Mouse (Mus musculus) midbrain, embryonic 13.5 days (tissue): ENCODE data around the gene Tepp. TPM values are rescaled to one million over a fixed set of nuclear protein-coding genes. Genes with fewer than 3 reads are reported as not detected.
A peak's percentile ranks its signal among the peaks of the same experiment; 100 is the strongest.

Experiments
- ATAC-seq: fragments of 200-750 bp; cut with Nextera tagmentation; 2 replicates; pipeline ENCODE4 v1.8.0; 2017; ENCODE audit warnings: mild to moderate bottlenecking, moderate TSS enrichment, moderate library complexity
- H3K27ac ChIP-seq: fragments of 300-500 bp; sonication (generic); 2 replicates; pipeline ENCODE4 v1.5.1; 2015; ENCODE audit warnings: inconsistent platforms, mild to moderate bottlenecking, moderate library complexity
- H3K27me3 ChIP-seq: fragments of 300-500 bp; sonication (generic); 2 replicates; pipeline ENCODE4 v1.6.1; 2015; ENCODE audit warnings: mild to moderate bottlenecking, inconsistent platforms
- H3K36me3 ChIP-seq: fragments of 300-500 bp; sonication (generic); 2 replicates; pipeline ENCODE4 v1.6.1; 2015; ENCODE audit warnings: mild to moderate bottlenecking, inconsistent platforms
- H3K4me1 ChIP-seq: fragments of 300-500 bp; sonication (generic); replicated peaks from 2 replicates; pipeline ENCODE4 v1.6.1; 2015; ENCODE audit warnings: inconsistent platforms
- H3K4me2 ChIP-seq: fragments of 300-500 bp; sonication (generic); replicated peaks from 2 replicates; pipeline ENCODE4 v1.6.1; 2015; ENCODE audit warnings: moderate library complexity, mild to moderate bottlenecking, inconsistent platforms
- H3K4me3 ChIP-seq: fragments of 300-500 bp; sonication (generic); replicated peaks from 2 replicates; pipeline ENCODE4 v1.5.1; 2015; ENCODE audit warnings: mild to moderate bottlenecking, inconsistent platforms
- H3K9ac ChIP-seq: fragments of 300-500 bp; sonication (generic); replicated peaks from 2 replicates; pipeline ENCODE4 v1.6.1; 2015; ENCODE audit warnings: mild to moderate bottlenecking, inconsistent platforms
- H3K9me3 ChIP-seq: fragments of 300-500 bp; sonication (generic); 2 replicates; pipeline ENCODE4 v1.6.1; 2016; ENCODE audit warnings: mild to moderate bottlenecking, inconsistent platforms
- WGBS: fragments of 180-500 bp; shearing (Covaris S2); methylation state at CpG from one replicate; pipeline ENCODE4 v1.1.7; 2015; 5-methylcytosine and 5-hydroxymethylcytosine counted together
- polyA plus RNA-seq: library from polyadenylated mRNA; unstranded; fragments of >200 nt; fragmentation: Nextera tagmentation; extraction: Ambion mirVana; gene quantifications from 2 replicates; pipeline ENCODE4 v1.2.1, GENCODE M21; 2015

Tepp gene
- polyA plus RNA-seq, 1 experiment from 2014 or later, result 0.70 TPM

GRCm38 (mm10) chr8:95331720-95332436 lies 21.5 kb downstream of the Tepp start, which contains the start of the genes Zfp319 and Usb1:
Gene Zfp319 (minus strand): TSS chr8:95331950.
Gene Usb1 (plus strand): TSS chr8:95332284.
- Histone ChIP-seq H3K36me3 (peaks cover 36% of the 10 kb centered on the region), H3K9me3 (no peaks in the 10 kb centered on the region), H3K27ac (peak within 1 kb of the TSS; percentile 92), H3K27me3 (no peaks in the 10 kb centered on the region), H3K4me1 (peaks cover 31% of the 10 kb centered on the region), H3K4me2 (peak within 1 kb of the TSS; percentile 85), H3K4me3 (peak within 1 kb of the TSS; percentile 85), H3K9ac (peak within 1 kb of the TSS; percentile 98)
- WGBS, result under 1% methylated on average over 77 of the region's 80 CpGs
- peak; percentile 94 for ATAC-seq

GRCm38 (mm10) chr8:95332437-95333199 lies 22.3 kb downstream of the Tepp start:
- peak overlapping the region; percentile 98 for H3K9ac ChIP-seq
- peaks cover 24% of the 10 kb centered on the region for H3K4me1 ChIP-seq
- H3K9me3 ChIP-seq, result no peaks in the 10 kb centered on the region
- H3K27ac ChIP-seq, result peak overlapping the region; percentile 92
- 29% methylated on average over 21 of the region's 21 CpGs for WGBS
- H3K27me3 ChIP-seq, result no peaks in the 10 kb centered on the region
- ATAC-seq, result peak; percentile 57
- peak overlapping the region; percentile 85 for H3K4me2 ChIP-seq
- peak overlapping the region; percentile 85 for H3K4me3 ChIP-seq
- peaks cover 35% of the 10 kb centered on the region for H3K36me3 ChIP-seq

GRCm38 (mm10) chr8:95335706-95336105 lies 25.3 kb downstream of the Tepp start:
- no peaks in the 10 kb centered on the region for H3K27me3 ChIP-seq
- H3K36me3 ChIP-seq, result peaks cover 43% of the 10 kb centered on the region
- no peak overlapping the region for H3K27ac ChIP-seq
- no peak overlapping the region for H3K4me2 ChIP-seq
- peaks cover 6% of the 10 kb centered on the region for H3K4me1 ChIP-seq
- no peak overlapping the region for H3K9ac ChIP-seq
- no peak overlapping the region for H3K4me3 ChIP-seq
- no peaks in the 10 kb centered on the region for H3K9me3 ChIP-seq
- no peak for ATAC-seq
- WGBS, result 98% methylated on average over 1 of the region's 1 CpGs

GRCm38 (mm10) chr8:95336363-95336762 lies 26.0 kb downstream of the Tepp start:
- Histone ChIP-seq H3K4me1 (peaks cover 5% of the 10 kb centered on the region), H3K9ac (no peak overlapping the region), H3K9me3 (no peaks in the 10 kb centered on the region), H3K4me3 (no peak overlapping the region), H3K27me3 (no peaks in the 10 kb centered on the region), H3K27ac (no peak overlapping the region), H3K36me3 (peaks cover 47% of the 10 kb centered on the region), H3K4me2 (no peak overlapping the region)
- ATAC-seq, result no peak

GRCm38 (mm10) chr8:95341721-95342120 lies 31.4 kb downstream of the Tepp start:
- ATAC-seq, result no peak
- no peaks in the 10 kb centered on the region for H3K27me3 ChIP-seq
- no peaks in the 10 kb centered on the region for H3K4me1 ChIP-seq
- no peak overlapping the region for H3K4me2 ChIP-seq
- no peak overlapping the region for H3K9ac ChIP-seq
- peaks cover 64% of the 10 kb centered on the region for H3K36me3 ChIP-seq
- H3K27ac ChIP-seq, result no peak overlapping the region
- no peaks in the 10 kb centered on the region for H3K9me3 ChIP-seq
- no peak overlapping the region for H3K4me3 ChIP-seq
- WGBS, result 67% methylated on average over 5 of the region's 5 CpGs

GRCm38 (mm10) chr8:95344668-95345067 lies 34.3 kb downstream of the Tepp start:
- WGBS, result 71% methylated on average over 6 of the region's 6 CpGs
- Histone ChIP-seq H3K36me3 (peaks cover 40% of the 10 kb centered on the region), H3K4me3 (no peak overlapping the region), H3K27ac (no peak overlapping the region), H3K4me1 (peaks cover 16% of the 10 kb centered on the region), H3K9me3 (no peaks in the 10 kb centered on the region), H3K27me3 (peaks cover under 1% of the 10 kb centered on the region; the same call in 1 of the 2 replicates), H3K9ac (no peak overlapping the region), H3K4me2 (no peak overlapping the region)
- no peak for ATAC-seq

- no peak overlapping the region for H3K27ac ChIP-seq
- peaks cover 6% of the 10 kb centered on the region; the same call in 1 of the 2 replicates for H3K27me3 ChIP-seq
- H3K4me1 ChIP-seq, result peaks cover 26% of the 10 kb centered on the region
- peak; percentile 43 for ATAC-seq
- no peak overlapping the region for H3K9ac ChIP-seq
- WGBS, result 31% methylated on average over 8 of the region's 8 CpGs
- H3K36me3 ChIP-seq, result peaks cover 25% of the 10 kb centered on the region
- no peak overlapping the region for H3K4me2 ChIP-seq
- H3K4me3 ChIP-seq, result no peak overlapping the region
- H3K9me3 ChIP-seq, result no peaks in the 10 kb centered on the region
Measured at GRCm38 (mm10) chr8:95346643-95347545, 36.5 kb downstream of the Tepp start.

- peaks cover 20% of the 10 kb centered on the region for H3K36me3 ChIP-seq
- no peak for ATAC-seq
- H3K9me3 ChIP-seq, result no peaks in the 10 kb centered on the region
- no peak overlapping the region for H3K9ac ChIP-seq
- H3K4me3 ChIP-seq, result no peak overlapping the region
- WGBS, result 90% methylated on average over 2 of the region's 2 CpGs
- H3K4me2 ChIP-seq, result no peak overlapping the region
- H3K27me3 ChIP-seq, result peaks cover 6% of the 10 kb centered on the region; the same call in 1 of the 2 replicates
- H3K27ac ChIP-seq, result no peak overlapping the region
- peaks cover 29% of the 10 kb centered on the region for H3K4me1 ChIP-seq
Measured at GRCm38 (mm10) chr8:95348356-95348755, 38.0 kb downstream of the Tepp start.

GRCm38 (mm10) chr8:95348811-95349630 lies 38.7 kb downstream of the Tepp start:
- Histone ChIP-seq H3K4me3 (no peak overlapping the region), H3K4me1 (peaks cover 36% of the 10 kb centered on the region), H3K27me3 (peaks cover 6% of the 10 kb centered on the region; the same call in 1 of the 2 replicates), H3K27ac (0 out of 2 replicates have a peak overlapping the region, but pooled peaks have one; percentile 6), H3K9me3 (no peaks in the 10 kb centered on the region), H3K4me2 (no peak overlapping the region), H3K36me3 (peaks cover 14% of the 10 kb centered on the region), H3K9ac (no peak overlapping the region)
- ATAC-seq, result no peak
- 63% methylated on average over 18 of the region's 19 CpGs for WGBS

- H3K36me3 ChIP-seq, result no peaks in the 10 kb centered on the region
- peak overlapping the region; percentile 65 for H3K4me2 ChIP-seq
- H3K4me1 ChIP-seq, result peaks cover 48% of the 10 kb centered on the region
- H3K9me3 ChIP-seq, result no peaks in the 10 kb centered on the region
- peaks cover 6% of the 10 kb centered on the region; the same call in 1 of the 2 replicates for H3K27me3 ChIP-seq
- H3K9ac ChIP-seq, result peak overlapping the region; percentile 94; the same call in 1 of the 2 replicates
- peak; percentile 17; the same call in 1 of the 2 replicates for ATAC-seq
- peak overlapping the region; percentile 88 for H3K4me3 ChIP-seq
- no peak overlapping the region for H3K27ac ChIP-seq
- WGBS, result 3% methylated on average over 15 of the region's 15 CpGs
Measured at GRCm38 (mm10) chr8:95351461-95351860, 41.1 kb downstream of the Tepp start.
